Mouse (Mus musculus) heart, postnatal 0 days (tissue): ENCODE data around the gene Insl6. TPM values are rescaled to one million over a fixed set of nuclear protein-coding genes. Genes with fewer than 3 reads are reported as not detected.

Experiments
- ATAC-seq: fragments of 200-750 bp; cut with Nextera tagmentation; 2 replicates; pipeline ENCODE4 v1.8.0; 2017; ENCODE audit warnings: low read depth, moderate number of reproducible peaks, moderate library complexity; ENCODE audit not compliant: insufficient read depth
- DNase-seq: peaks from one replicate; pipeline ENCODE4 v3.0.0-alpha.2; 2016; ENCODE audit warnings: low spot score
- H3K27ac ChIP-seq: fragments of 300-500 bp; sonication (generic); 2 replicates; pipeline ENCODE4 v1.5.1; 2014; ENCODE audit warnings: low read depth, mild to moderate bottlenecking
- H3K27me3 ChIP-seq: fragments of 300-500 bp; sonication (generic); 2 replicates; pipeline ENCODE4 v1.6.1; 2014; ENCODE audit warnings: low read length, mixed read lengths; ENCODE audit not compliant: control insufficient read depth, insufficient read depth
- H3K36me3 ChIP-seq: fragments of 300-500 bp; sonication (generic); replicated peaks from 2 replicates; pipeline ENCODE4 v1.6.1; 2014; ENCODE audit warnings: low read length, mixed read lengths; ENCODE audit not compliant: control insufficient read depth, insufficient read depth
- H3K4me1 ChIP-seq: fragments of 300-500 bp; sonication (generic); 2 replicates; pipeline ENCODE4 v1.6.1; 2014; ENCODE audit warnings: antibody characterized with exemption; ENCODE audit not compliant: control insufficient read depth, insufficient read depth
- H3K4me2 ChIP-seq: fragments of 300-500 bp; sonication (generic); 2 replicates; pipeline ENCODE4 v1.6.1; 2014; ENCODE audit warnings: low read depth, mild to moderate bottlenecking, low read length, moderate library complexity
- H3K4me3 ChIP-seq: fragments of 300-500 bp; sonication (generic); 2 replicates; pipeline ENCODE4 v1.5.1; 2014; ENCODE audit warnings: low read depth, low read length
- H3K9ac ChIP-seq: fragments of 300-500 bp; sonication (generic); replicated peaks from 2 replicates; pipeline ENCODE4 v1.6.1; 2014; ENCODE audit warnings: low read depth, low read length, mixed read lengths
- H3K9me3 ChIP-seq: fragments of 300-500 bp; sonication (generic); replicated peaks from 2 replicates; pipeline ENCODE4 v1.6.1; 2016; ENCODE audit warnings: low read length; ENCODE audit not compliant: control insufficient read depth
- CTCF ChIP-seq: IDR thresholded peaks from 2 replicates; pipeline ENCODE4 v1.5.1; 2016; ENCODE audit warnings: antibody characterized with exemption, control low read depth, low read depth
- EP300 ChIP-seq: IDR thresholded peaks from 2 replicates; pipeline ENCODE4 v1.6.1; 2016; ENCODE audit warnings: antibody characterized with exemption, low read depth
- WGBS: fragments of 180-500 bp; shearing (Covaris S2); extraction: QIAGEN DNeasy Blood & Tissue Kit; methylation state at CpG from one replicate; pipeline ENCODE4 v1.1.7; 2014; 5-methylcytosine and 5-hydroxymethylcytosine counted together
- polyA plus RNA-seq: library from polyadenylated mRNA; unstranded; fragments of >200 nt; fragmentation: Nextera tagmentation; extraction: Ambion mirVana; gene quantifications from 2 replicates; pipeline ENCODE4 v1.2.1, GENCODE M21; 2015
- total RNA-seq: library from RNA; depleted of rRNA; stranded (reverse); fragments of >200 nt; gene quantifications from 2 replicates; pipeline ENCODE4 v1.2.3, GENCODE M21; 2014; ENCODE audit warnings: low replicate concordance; rRNA removed

Insl6 gene
- total RNA-seq (3.0 and 5.6 TPM in 2 replicates), polyA plus RNA-seq (3.0 and 3.3 TPM in 2 replicates)

- Histone ChIP-seq H3K36me3 (no peaks in the 10 kb centered on the region), H3K27me3 (0 out of 2 replicates have a peak, but pooled peaks cover 6% of the 10 kb centered on the region), H3K4me3 (peak within 1 kb of the TSS; percentile 37), H3K9ac (0 out of 2 replicates have a peak within 1 kb of the TSS, but pooled peaks have one; percentile 17), H3K9me3 (no peaks in the 10 kb centered on the region), H3K4me1 (no peaks in the 10 kb centered on the region), H3K4me2 (peak within 1 kb of the TSS; percentile 70), H3K27ac (no peak within 1 kb of the TSS)
- TF ChIP-seq CTCF (no peak), EP300 (no peak)
- DNase-seq (peak; percentile 66), ATAC-seq (peak; percentile 98)
- 5% methylated on average over 31 of the region's 31 CpGs for WGBS
These were observed at the start of gene Insl6 for GRCm38 (mm10) chr19:29325053-29325851. Gene Insl6, minus strand, starts transcription at chr19:29325356.

- H3K4me2 ChIP-seq = no peak overlapping the region
- DNase-seq (no peak), ATAC-seq (no peak)
- H3K4me1 ChIP-seq = no peaks in the 10 kb centered on the region; the same call in 1 of the 2 replicates
- WGBS = 86% methylated on average over 9 of the region's 9 CpGs
- H3K27me3 ChIP-seq = no peaks in the 10 kb centered on the region
- H3K27ac ChIP-seq = no peak overlapping the region
- no peaks in the 10 kb centered on the region for H3K9me3 ChIP-seq
- TF ChIP-seq EP300 (no peak), CTCF (no peak)
- H3K36me3 ChIP-seq = no peaks in the 10 kb centered on the region
- no peak overlapping the region for H3K9ac ChIP-seq
- H3K4me3 ChIP-seq = no peak overlapping the region
These were observed 49.8 kb upstream of the Insl6 start for GRCm38 (mm10) chr19:29374947-29375346.

GRCm38 (mm10) chr19:29373438-29373837 lies 48.3 kb upstream of the Insl6 start:
- DNase-seq = no peak
- no peaks in the 10 kb centered on the region for H3K27me3 ChIP-seq
- no peaks in the 10 kb centered on the region; the same call in 1 of the 2 replicates for H3K4me1 ChIP-seq
- H3K4me3 ChIP-seq = peak overlapping the region; percentile 14
- TF ChIP-seq EP300 = no peak
- no peak for TF ChIP-seq CTCF
- 0 out of 2 replicates have a peak overlapping the region, but pooled peaks have one; percentile 5 for H3K9ac ChIP-seq
- 34% methylated on average over 11 of the region's 11 CpGs for WGBS
- H3K9me3 ChIP-seq = no peaks in the 10 kb centered on the region
- no peak overlapping the region for H3K27ac ChIP-seq
- peak overlapping the region; percentile 48 for H3K4me2 ChIP-seq
- ATAC-seq = no peak
- H3K36me3 ChIP-seq = no peaks in the 10 kb centered on the region

- Histone ChIP-seq H3K9me3 (no peaks in the 10 kb centered on the region), H3K4me3 (no peak overlapping the region), H3K9ac (no peak overlapping the region), H3K4me2 (peak overlapping the region; percentile 27; the same call in 1 of the 2 replicates), H3K4me1 (no peaks in the 10 kb centered on the region; the same call in 1 of the 2 replicates), H3K36me3 (no peaks in the 10 kb centered on the region), H3K27ac (no peak overlapping the region), H3K27me3 (no peaks in the 10 kb centered on the region)
- no peak for DNase-seq
- no peak for ATAC-seq
- TF ChIP-seq CTCF (no peak), EP300 (no peak)
- 91% methylated on average over 3 of the region's 3 CpGs for WGBS
These were observed 47.5 kb upstream of the Insl6 start for GRCm38 (mm10) chr19:29372621-29373020.

- Histone ChIP-seq H3K9ac (no peak overlapping the region), H3K27ac (no peak overlapping the region)
These were observed 47.0 kb upstream of the Insl6 start for GRCm38 (mm10) chr19:29372138-29372537.

More at GRCm38 (mm10) chr19:29372138-29372537, 47.0 kb upstream of the Insl6 start:
- DNase-seq = no peak
- no peaks in the 10 kb centered on the region for H3K9me3 ChIP-seq
- no peaks in the 10 kb centered on the region; the same call in 1 of the 2 replicates for H3K4me1 ChIP-seq
- peak overlapping the region; percentile 27 for H3K4me2 ChIP-seq
- H3K27me3 ChIP-seq = no peaks in the 10 kb centered on the region
- no peak for ATAC-seq
- no peak for TF ChIP-seq CTCF
- no peak for TF ChIP-seq EP300
- peak overlapping the region; percentile 14; the same call in 1 of the 2 replicates for H3K4me3 ChIP-seq
- no peaks in the 10 kb centered on the region for H3K36me3 ChIP-seq
- 53% methylated on average over 4 of the region's 4 CpGs for WGBS
